Mouse (Mus musculus) lung, adult 18-20 months (tissue): Measurements from ENCODE around the gene 4930595M18Rik.

ENCODE experiments used
- DNase-seq, 2 experiments: peaks; one replicate each; pipeline ENCODE4 v3.0.0; 2022; ENCODE audit warnings: mixed read lengths in 2 of 2

Gene 4930595M18Rik

GRCm38 (mm10) chrX:81458021-81458420 is at the start of gene 4930595M18Rik:
Gene 4930595M18Rik, minus strand, starts transcription at chrX:81458121.
- no peak for DNase-seq

GRCm38 (mm10) chrX:81472500-81472899 is 14.6 kb upstream of the 4930595M18Rik start:
- no peak for DNase-seq
